Mouse (Mus musculus) forebrain, embryonic 10.5 days (tissue): ENCODE data around the gene Tmem189. TPM values are rescaled to one million over a fixed set of nuclear protein-coding genes. Genes with fewer than 3 reads are reported as not detected.

ENCODE experiments used
- DNase-seq: peaks from one replicate; pipeline ENCODE4 v3.0.0-alpha.2; 2017; ENCODE audit warnings: low spot score; ENCODE audit errors: extremely low spot score
- H3K27ac ChIP-seq: fragments of 300-500 bp; sonication (generic); 2 replicates; pipeline ENCODE4 v1.5.1; 2016; ENCODE audit warnings: mild to moderate bottlenecking
- H3K27me3 ChIP-seq: fragments of 300-500 bp; sonication (generic); 2 replicates; pipeline ENCODE4 v1.6.1; 2016; ENCODE audit warnings: mild to moderate bottlenecking; ENCODE audit not compliant: poor library complexity, severe bottlenecking
- H3K36me3 ChIP-seq: fragments of 300-500 bp; sonication (generic); replicated peaks from 2 replicates; pipeline ENCODE4 v1.6.1; 2016; ENCODE audit warnings: mild to moderate bottlenecking, moderate library complexity
- H3K4me1 ChIP-seq: fragments of 300-500 bp; sonication (generic); 2 replicates; pipeline ENCODE4 v1.6.1; 2016
- H3K4me3 ChIP-seq: fragments of 300-500 bp; sonication (generic); 2 replicates; pipeline ENCODE4 v1.5.1; 2016; ENCODE audit warnings: mild to moderate bottlenecking, moderate library complexity
- H3K9me3 ChIP-seq: fragments of 300-500 bp; sonication (generic); 2 replicates; pipeline ENCODE4 v1.6.1; 2016; ENCODE audit warnings: mild to moderate bottlenecking, moderate library complexity
- WGBS: fragments of 180-500 bp; shearing (Covaris S2); methylation state at CpG from one replicate; pipeline ENCODE4 v1.1.7; 2016; 5-methylcytosine and 5-hydroxymethylcytosine counted together
- polyA plus RNA-seq: library from polyadenylated mRNA; unstranded; fragments of >200 nt; fragmentation: Nextera tagmentation; extraction: Ambion mirVana; gene quantifications from 2 replicates; pipeline ENCODE4 v1.2.1, GENCODE M21; 2016

Gene Tmem189
- polyA plus RNA-seq, 1 experiment from 2014 or later: 31.5 TPM

GRCm38 (mm10) chr2:167631591-167632448, 57.8 kb downstream of the Tmem189 start, which contains the start of gene Ube2v1:
TSS of gene Ube2v1 (minus strand) at chr2:167632095.
- peak within 1 kb of the TSS; percentile 99 for H3K27ac ChIP-seq
- WGBS: under 1% methylated on average over 86 of the region's 87 CpGs
- H3K4me1 ChIP-seq: peaks cover 68% of the 10 kb centered on the region
- peak; percentile 97 for DNase-seq
- H3K4me3 ChIP-seq: peak within 1 kb of the TSS; percentile 89
- H3K9me3 ChIP-seq: no peaks in the 10 kb centered on the region
- H3K27me3 ChIP-seq: no peaks in the 10 kb centered on the region
- peaks cover 32% of the 10 kb centered on the region for H3K36me3 ChIP-seq

- DNase-seq: no peak
- under 1% methylated on average over 31 of the region's 31 CpGs for WGBS
- no peaks in the 10 kb centered on the region for H3K27me3 ChIP-seq
- H3K4me1 ChIP-seq: peaks cover 68% of the 10 kb centered on the region
- peaks cover 35% of the 10 kb centered on the region for H3K36me3 ChIP-seq
- peak overlapping the region; percentile 99 for H3K27ac ChIP-seq
- peak overlapping the region; percentile 89 for H3K4me3 ChIP-seq
- H3K9me3 ChIP-seq: no peaks in the 10 kb centered on the region
Observed at GRCm38 (mm10) chr2:167631181-167631590, 58.4 kb downstream of the Tmem189 start.

- 81% methylated on average over 5 of the region's 5 CpGs for WGBS
- Histone ChIP-seq H3K4me1 (peaks cover 72% of the 10 kb centered on the region), H3K9me3 (no peaks in the 10 kb centered on the region), H3K27ac (peak overlapping the region; percentile 99), H3K27me3 (no peaks in the 10 kb centered on the region), H3K36me3 (peaks cover 39% of the 10 kb centered on the region), H3K4me3 (peak overlapping the region; percentile 89)
- no peak for DNase-seq
Observed at GRCm38 (mm10) chr2:167630421-167630820, 59.2 kb downstream of the Tmem189 start.

- Histone ChIP-seq H3K27ac (peak overlapping the region; percentile 99), H3K9me3 (no peaks in the 10 kb centered on the region), H3K36me3 (peaks cover 42% of the 10 kb centered on the region), H3K4me3 (peak overlapping the region; percentile 89), H3K27me3 (no peaks in the 10 kb centered on the region), H3K4me1 (peaks cover 73% of the 10 kb centered on the region)
- DNase-seq: no peak
- WGBS: 77% methylated on average over 11 of the region's 11 CpGs
Observed at GRCm38 (mm10) chr2:167629665-167630209, 59.9 kb downstream of the Tmem189 start.

GRCm38 (mm10) chr2:167628872-167629271, 60.8 kb downstream of the Tmem189 start:
- 85% methylated on average over 4 of the region's 4 CpGs for WGBS
- Histone ChIP-seq H3K4me3 (peak overlapping the region; percentile 89; the same call in 1 of the 2 replicates), H3K27ac (peak overlapping the region; percentile 69; the same call in 1 of the 2 replicates), H3K4me1 (peaks cover 64% of the 10 kb centered on the region), H3K27me3 (no peaks in the 10 kb centered on the region), H3K36me3 (peaks cover 45% of the 10 kb centered on the region), H3K9me3 (no peaks in the 10 kb centered on the region)
- DNase-seq: no peak

GRCm38 (mm10) chr2:167627019-167627418, 62.6 kb downstream of the Tmem189 start:
- no peak overlapping the region for H3K4me3 ChIP-seq
- no peak overlapping the region for H3K27ac ChIP-seq
- DNase-seq: no peak
- peaks cover 52% of the 10 kb centered on the region for H3K36me3 ChIP-seq
- peaks cover 49% of the 10 kb centered on the region for H3K4me1 ChIP-seq
- WGBS: 91% methylated on average over 7 of the region's 7 CpGs
- H3K27me3 ChIP-seq: no peaks in the 10 kb centered on the region
- H3K9me3 ChIP-seq: no peaks in the 10 kb centered on the region

GRCm38 (mm10) chr2:167625670-167626069, 64.0 kb downstream of the Tmem189 start:
- Histone ChIP-seq H3K27me3 (no peaks in the 10 kb centered on the region), H3K36me3 (peaks cover 65% of the 10 kb centered on the region), H3K9me3 (no peaks in the 10 kb centered on the region), H3K27ac (no peak overlapping the region), H3K4me3 (no peak overlapping the region), H3K4me1 (peaks cover 51% of the 10 kb centered on the region)
- 60% methylated on average over 2 of the region's 2 CpGs for WGBS
- DNase-seq: no peak

- WGBS: 94% methylated on average over 5 of the region's 6 CpGs
- no peak overlapping the region for H3K4me3 ChIP-seq
- no peaks in the 10 kb centered on the region for H3K9me3 ChIP-seq
- H3K36me3 ChIP-seq: peaks cover 62% of the 10 kb centered on the region
- no peak overlapping the region for H3K27ac ChIP-seq
- H3K4me1 ChIP-seq: peaks cover 39% of the 10 kb centered on the region
- H3K27me3 ChIP-seq: no peaks in the 10 kb centered on the region
- no peak for DNase-seq
Observed at GRCm38 (mm10) chr2:167624368-167625075, 65.1 kb downstream of the Tmem189 start.

- H3K27me3 ChIP-seq: no peaks in the 10 kb centered on the region
- H3K9me3 ChIP-seq: no peaks in the 10 kb centered on the region
- DNase-seq: no peak
- no peak overlapping the region for H3K4me3 ChIP-seq
- H3K4me1 ChIP-seq: peaks cover 24% of the 10 kb centered on the region
- peaks cover 59% of the 10 kb centered on the region for H3K36me3 ChIP-seq
- WGBS: 92% methylated on average over 5 of the region's 5 CpGs
- no peak overlapping the region for H3K27ac ChIP-seq
Observed at GRCm38 (mm10) chr2:167622965-167623364, 66.7 kb downstream of the Tmem189 start.

- Histone ChIP-seq H3K4me1 (peaks cover 19% of the 10 kb centered on the region), H3K9me3 (no peaks in the 10 kb centered on the region), H3K27ac (no peak overlapping the region), H3K4me3 (no peak overlapping the region), H3K27me3 (no peaks in the 10 kb centered on the region), H3K36me3 (peaks cover 59% of the 10 kb centered on the region)
- DNase-seq: no peak
- 92% methylated on average over 13 of the region's 13 CpGs for WGBS
Observed at GRCm38 (mm10) chr2:167622352-167622751, 67.3 kb downstream of the Tmem189 start.

GRCm38 (mm10) chr2:167621255-167622087, 68.2 kb downstream of the Tmem189 start:
- Histone ChIP-seq H3K4me1 (peaks cover 18% of the 10 kb centered on the region), H3K27me3 (no peaks in the 10 kb centered on the region), H3K4me3 (no peak overlapping the region), H3K9me3 (no peaks in the 10 kb centered on the region), H3K36me3 (peaks cover 59% of the 10 kb centered on the region), H3K27ac (no peak overlapping the region)
- 85% methylated on average over 9 of the region's 9 CpGs for WGBS
- DNase-seq: no peak

GRCm38 (mm10) chr2:167617472-167617871, 72.2 kb downstream of the Tmem189 start:
- Histone ChIP-seq H3K4me3 (no peak overlapping the region), H3K9me3 (peaks cover 8% of the 10 kb centered on the region; the same call in 1 of the 2 replicates), H3K27me3 (no peaks in the 10 kb centered on the region), H3K36me3 (peaks cover 87% of the 10 kb centered on the region), H3K4me1 (peaks cover 12% of the 10 kb centered on the region), H3K27ac (no peak overlapping the region)
- 87% methylated on average over 4 of the region's 4 CpGs for WGBS
- DNase-seq: no peak
